Mouse (Mus musculus) adrenal gland, postnatal 10 days (tissue): ENCODE results near the gene Cbx2. TPM values are rescaled to one million over a fixed set of nuclear protein-coding genes. Genes with fewer than 3 reads are reported as not detected.

Source experiments
- DNase-seq: peaks from one replicate; pipeline ENCODE4 v3.0.0; 2021; ENCODE audit warnings: mixed read lengths
- total RNA-seq, 2 experiments: library from RNA; stranded (reverse); gene quantifications; 2 replicates each; pipeline ENCODE4 v1.2.3; 2021

The Cbx2 gene
- total RNA-seq, 2 experiments from 2014 or later = 6.7 to 7.9 TPM

DNA sequence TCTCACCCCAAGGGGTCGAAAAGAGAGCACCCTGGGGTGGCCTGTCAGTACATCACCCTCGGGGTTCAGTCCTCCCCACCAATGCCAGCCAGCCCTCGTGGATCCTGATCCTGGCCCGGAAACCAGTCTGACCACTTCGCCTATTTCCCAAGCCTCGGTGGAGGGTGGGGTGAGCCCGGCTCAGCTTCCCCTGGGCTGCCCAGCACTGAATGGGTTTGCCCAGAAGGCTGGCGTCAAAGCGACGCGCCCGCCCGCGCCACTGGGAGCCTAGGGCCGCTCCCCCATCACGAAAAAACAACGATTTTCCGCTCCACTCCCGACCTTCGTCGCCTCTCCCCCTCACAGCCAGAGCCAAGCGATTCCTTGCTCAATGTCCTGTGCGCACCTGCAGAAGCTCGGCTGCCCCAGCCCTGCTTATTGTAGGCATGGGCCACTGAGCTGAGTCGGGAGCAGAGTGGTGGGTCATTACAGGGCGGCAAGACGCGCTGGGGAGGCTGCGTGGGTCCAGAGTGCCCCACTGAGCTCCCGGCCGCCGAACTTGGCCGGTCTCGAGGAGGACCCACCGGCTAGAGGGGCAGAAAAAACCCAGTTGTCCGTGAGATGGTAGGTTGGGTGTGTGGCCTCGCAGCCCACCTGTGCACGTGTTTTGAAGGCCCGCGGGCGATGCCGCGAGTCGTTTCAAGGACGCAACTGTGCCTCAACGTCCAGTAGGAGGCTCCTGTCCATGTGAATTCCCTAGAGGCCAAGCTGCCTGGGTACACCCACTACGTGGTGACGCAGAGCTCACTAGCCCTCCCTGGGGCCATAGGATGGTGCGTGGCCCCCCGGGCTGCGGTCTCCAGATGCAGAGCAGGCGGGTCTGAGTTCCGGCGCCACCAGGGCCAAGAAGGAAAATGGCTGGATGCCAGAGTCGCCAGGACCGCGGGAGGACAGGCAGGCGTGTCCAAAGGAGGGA lies 35.6 kb downstream of the Cbx2 start:
- peak; percentile 49 for DNase-seq

DNA sequence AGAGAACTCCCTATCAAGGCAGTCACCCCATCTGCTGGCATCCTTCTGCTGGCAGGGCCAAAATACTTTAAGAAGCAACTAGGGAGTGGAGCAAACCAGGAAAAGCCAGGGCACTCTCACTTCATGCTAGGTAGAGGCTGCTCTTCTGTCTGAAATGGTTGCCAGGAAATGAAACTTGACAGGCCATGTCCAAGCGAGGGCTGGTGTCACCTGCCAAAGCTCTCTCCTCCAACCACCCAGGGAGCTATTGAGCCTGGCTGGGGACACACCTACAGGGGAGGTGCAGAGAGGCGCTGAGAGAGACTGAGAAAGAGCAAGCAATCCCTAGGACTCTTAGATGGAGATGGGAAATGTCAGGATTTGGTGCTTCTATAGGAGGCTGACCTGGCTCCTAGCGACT lies 36.5 kb downstream of the Cbx2 start:
- no peak for DNase-seq

DNA sequence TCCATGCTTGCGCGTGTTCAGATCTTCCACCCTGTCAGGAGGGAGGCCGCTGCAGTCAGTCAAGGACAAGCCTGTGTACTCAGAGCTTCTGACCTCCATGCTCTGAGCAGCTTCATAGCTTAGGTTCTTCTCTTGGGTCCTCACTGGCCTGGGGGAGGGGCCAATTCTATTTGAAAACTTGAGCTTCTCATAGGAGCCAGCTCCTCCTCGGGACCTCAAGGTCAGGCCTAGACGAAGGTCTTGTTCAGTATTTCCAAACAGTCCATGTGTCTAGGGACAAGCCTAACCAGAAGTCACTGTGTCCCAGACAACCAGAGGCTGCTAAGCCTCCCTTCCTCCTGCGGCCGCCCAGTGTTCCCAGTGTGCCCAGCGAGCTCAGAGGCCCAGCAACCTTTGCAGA lies 44.1 kb downstream of the Cbx2 start:
- DNase-seq = peak; percentile 47

DNA sequence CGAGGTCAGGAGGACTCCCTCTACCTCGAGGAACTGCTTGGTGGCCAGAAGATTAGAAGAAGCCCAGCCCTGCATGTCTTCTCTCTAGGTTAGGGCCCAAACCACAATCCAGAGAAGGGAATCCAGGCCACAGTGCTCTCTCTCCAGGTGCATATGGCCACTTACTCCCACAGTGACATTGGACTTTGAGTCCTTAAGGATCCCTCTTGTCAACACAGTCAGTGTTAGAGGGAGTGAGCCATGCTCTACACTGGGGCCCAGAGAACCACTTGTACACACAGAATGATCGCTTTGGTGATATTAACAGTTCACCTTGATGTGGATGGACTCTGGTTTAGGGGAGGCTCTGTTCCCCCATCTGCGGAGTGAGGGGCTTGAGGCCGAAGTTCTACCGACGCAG lies 49.5 kb downstream of the Cbx2 start:
- DNase-seq = no peak

DNA sequence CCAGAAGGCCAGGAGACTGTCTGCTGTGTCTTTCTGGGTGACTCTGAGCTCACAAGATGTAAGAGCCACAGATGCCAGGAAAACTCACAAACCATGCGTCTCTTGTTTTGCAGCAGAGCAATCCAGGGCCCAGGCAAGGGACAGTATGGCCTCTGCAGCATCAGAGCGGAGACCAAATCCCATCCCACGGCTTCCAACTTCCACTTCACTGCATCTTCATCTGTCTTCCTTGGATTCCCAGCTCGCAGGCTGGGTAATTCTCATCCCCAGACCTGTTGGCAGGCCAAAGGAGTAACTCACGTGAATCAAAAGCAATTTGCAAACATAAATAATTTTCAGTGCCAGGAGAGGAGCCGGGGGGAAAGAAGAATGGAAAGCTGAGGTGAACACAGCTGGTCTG lies 50.2 kb downstream of the Cbx2 start:
- DNase-seq = no peak

DNA sequence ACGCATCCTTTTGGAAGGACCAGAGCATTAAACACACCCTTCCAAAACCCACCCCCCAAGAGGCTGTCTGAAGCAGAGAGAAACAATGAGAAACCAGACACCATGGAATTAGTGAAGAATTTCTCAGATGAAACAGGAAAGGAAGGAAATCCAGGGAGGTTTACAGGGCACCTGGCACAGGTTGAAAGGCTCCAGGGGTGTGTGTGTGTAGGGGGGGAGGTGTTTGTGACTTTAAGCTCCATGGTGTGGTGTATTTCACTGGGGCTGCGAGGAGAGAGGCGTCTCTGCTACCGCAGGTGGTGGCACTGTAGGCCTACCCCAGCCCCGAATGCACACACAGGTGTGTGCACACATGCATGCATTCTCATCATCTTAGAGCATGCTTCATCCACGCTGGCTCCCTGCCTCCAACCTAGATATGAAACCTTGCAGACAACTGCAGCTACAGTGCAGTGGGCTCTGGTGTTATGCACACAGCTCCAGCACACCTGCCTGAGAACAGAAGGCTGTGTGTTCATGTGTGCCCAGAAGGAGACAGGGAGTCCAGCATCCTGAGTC lies 51.2 kb downstream of the Cbx2 start:
- no peak for DNase-seq

DNA sequence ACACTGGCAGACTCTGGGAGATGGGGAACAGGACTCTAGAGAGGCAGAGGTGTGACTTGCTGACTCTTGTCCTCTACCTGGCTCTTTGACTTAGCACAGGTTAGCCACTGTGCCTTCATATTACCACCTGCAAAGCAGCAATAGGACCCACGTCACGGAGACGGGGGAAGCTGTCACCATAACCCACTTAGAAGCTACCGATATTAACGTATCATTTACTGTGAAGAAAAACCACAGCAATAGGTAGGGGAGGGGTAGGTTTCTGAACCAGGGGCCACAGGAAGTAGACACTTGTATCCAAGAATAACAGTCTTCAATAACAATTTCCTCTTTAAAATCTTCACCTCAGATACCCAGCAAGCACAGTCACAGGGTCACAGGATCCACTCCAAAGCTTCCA lies 53.0 kb downstream of the Cbx2 start:
- no peak for DNase-seq

DNA sequence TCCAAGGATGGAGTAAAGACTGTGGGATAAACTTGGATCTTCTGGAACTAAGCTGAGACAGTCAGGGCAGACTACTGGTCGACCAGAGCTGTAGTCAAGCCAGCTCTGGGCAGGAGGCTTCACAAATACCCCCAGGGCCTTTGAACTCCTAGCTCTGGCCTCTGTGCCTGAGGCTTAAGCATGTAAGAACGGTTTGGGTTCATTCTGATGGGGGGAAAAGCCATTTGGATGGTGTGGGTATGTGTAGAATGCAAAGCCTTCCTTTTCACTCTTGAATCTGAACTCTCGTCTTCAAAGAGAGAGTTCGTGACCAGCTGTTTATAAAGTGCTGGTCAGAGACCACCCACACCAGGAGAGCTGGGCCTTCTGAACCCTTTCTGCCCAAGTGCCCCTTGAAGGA lies 55.0 kb downstream of the Cbx2 start:
- DNase-seq = no peak

DNA sequence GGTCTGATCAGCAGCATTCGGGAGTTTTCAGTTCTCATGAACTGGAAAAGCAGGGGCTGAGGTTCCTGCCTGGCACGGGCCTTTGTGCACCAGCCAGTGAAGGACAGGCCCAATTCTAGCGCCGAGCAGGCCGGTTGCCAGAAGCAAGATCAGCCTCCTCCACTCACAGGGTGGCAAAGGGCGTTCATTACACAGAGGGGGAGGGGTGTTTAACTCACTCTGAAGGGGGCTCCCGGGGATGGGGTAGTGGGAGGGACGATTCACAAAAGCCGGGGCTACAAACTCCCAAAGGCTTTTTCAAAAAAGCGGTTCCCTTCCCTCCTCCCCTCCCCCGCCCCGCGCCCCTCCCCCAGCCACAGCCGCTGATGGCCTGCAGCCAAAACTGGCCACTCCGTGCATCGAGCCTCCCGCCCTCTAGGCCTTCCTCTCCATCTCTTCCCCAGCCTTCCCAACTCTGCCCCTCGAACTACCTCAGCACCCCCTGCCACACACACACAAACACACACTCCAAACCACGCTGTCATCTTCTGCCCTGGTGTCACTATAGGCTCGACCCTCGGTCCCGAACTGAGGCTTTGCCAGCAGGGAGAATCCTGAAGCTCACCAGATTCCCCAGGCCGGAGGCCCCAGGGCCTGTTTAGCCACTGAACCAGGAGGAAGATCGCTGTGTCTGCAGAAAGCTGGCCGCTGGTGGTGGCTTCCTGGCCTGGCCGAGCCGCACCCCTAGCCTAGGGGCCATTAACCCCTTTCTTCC lies 56.1 kb downstream of the Cbx2 start:
- peak; percentile 87 for DNase-seq

DNA sequence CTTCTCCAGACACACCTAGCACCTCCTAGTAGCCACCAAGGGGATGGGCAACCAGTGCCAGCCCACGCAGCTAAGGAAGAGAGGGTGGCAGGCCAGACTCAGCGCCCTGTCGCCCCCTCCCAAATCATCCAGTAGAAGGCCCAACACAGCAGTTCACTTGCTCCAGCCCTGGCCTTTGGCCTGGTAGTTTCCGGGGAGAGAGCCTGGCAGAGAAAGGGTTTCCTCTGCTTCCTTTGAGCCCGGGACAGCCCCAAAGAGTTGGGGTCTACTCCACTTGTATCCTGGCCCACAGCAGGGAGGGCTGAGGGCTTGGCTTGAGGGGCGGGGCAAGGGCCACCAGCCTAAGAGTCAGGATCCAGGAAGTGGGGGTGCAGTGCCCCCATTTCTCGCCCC lies 56.7 kb downstream of the Cbx2 start:
- DNase-seq = peak; percentile 32

DNA sequence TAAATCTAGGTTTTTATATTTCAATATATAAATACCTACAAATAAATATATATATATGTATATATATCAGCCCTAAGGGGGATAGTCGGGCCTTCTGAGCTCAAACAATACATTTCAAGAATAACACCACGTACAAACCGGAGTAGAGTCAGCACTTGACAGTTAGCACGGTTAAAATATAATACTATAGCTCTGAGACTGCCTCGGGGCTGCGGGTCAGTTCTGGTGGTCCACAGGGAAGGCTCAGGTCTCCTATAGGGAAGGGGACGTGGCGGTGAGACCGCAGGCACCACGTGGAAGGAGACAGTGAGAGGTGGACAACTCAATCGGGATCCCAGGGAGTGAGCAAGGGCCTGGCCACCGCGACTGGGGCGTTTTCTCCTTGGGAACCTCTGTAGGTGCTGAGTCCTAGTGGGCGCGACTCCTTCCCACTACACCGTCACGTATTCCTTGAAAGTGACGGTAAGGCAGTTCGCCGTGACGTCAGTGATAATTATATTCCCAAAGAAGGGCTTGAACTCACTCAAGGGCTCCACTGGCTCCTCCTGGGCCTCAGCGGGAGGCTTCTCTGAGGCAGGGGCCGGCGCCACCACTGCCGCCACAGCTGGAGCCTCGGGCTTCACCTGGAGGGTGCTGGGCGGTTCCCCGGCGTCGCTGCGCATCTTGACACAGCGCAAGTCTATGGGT lies 57.8 kb downstream of the Cbx2 start:
- peak; percentile 20 for DNase-seq

Other genes starting within 250 kb of the Cbx2 start
- 1 to 10 TPM; 3.4 to 4.3 TPM for gene Rbfox3, start 111.4 kb upstream of the Cbx2 start, total RNA-seq
- gene Enpp7, start 34.8 kb upstream of the Cbx2 start, total RNA-seq = not detected
- gene Cbx8, start 18.0 kb downstream of the Cbx2 start, total RNA-seq = 10 to 100 TPM in 1 of 2 experiments, 1 to 10 TPM in 1; 8.8 to 12.3 TPM
- 100 to 1,000 TPM in 1 of 2 experiments, 10 to 100 TPM in 1; 52.0 to 133 TPM for gene Cbx4, start 63.3 kb downstream of the Cbx2 start, total RNA-seq
- gene Tbc1d16, start 205.5 kb downstream of the Cbx2 start, total RNA-seq = 10 to 100 TPM; 19.1 to 21.8 TPM
- 1 to 10 TPM in 1 of 2 experiments, under 1 TPM in 1; 0.85 to 1.4 TPM for gene Ccdc40, start 205.6 kb downstream of the Cbx2 start, total RNA-seq
- 10 to 100 TPM; 78.0 to 81.5 TPM for gene Gaa, start 244.9 kb downstream of the Cbx2 start, total RNA-seq